Mouse (Mus musculus) hindbrain, embryonic 16.5 days (tissue): Measurements from ENCODE around the gene Arl15. TPM values are rescaled to one million over a fixed set of nuclear protein-coding genes. Genes with fewer than 3 reads are reported as not detected.

Source experiments
- ATAC-seq: fragments of 200-750 bp; cut with Nextera tagmentation; 2 replicates; pipeline ENCODE4 v1.8.0; 2017; ENCODE audit warnings: moderate TSS enrichment, moderate library complexity
- H3K27ac ChIP-seq: fragments of 300-500 bp; sonication (generic); 2 replicates; pipeline ENCODE4 v1.5.1; 2014; ENCODE audit warnings: low read depth, mild to moderate bottlenecking, control low read depth, low read length, moderate library complexity
- H3K27me3 ChIP-seq: fragments of 300-500 bp; sonication (generic); replicated peaks from 2 replicates; pipeline ENCODE4 v1.6.1; 2014; ENCODE audit warnings: low read length; ENCODE audit not compliant: control insufficient read depth, insufficient read depth
- H3K36me3 ChIP-seq: fragments of 300-500 bp; sonication (generic); 2 replicates; pipeline ENCODE4 v1.6.1; 2014; ENCODE audit warnings: mild to moderate bottlenecking, low read length, moderate library complexity, mixed read lengths; ENCODE audit not compliant: control insufficient read depth, insufficient read depth
- H3K4me1 ChIP-seq: fragments of 300-500 bp; sonication (generic); 2 replicates; pipeline ENCODE4 v1.6.1; 2014; ENCODE audit warnings: low read depth, low read length; ENCODE audit not compliant: control insufficient read depth, insufficient read depth
- H3K4me2 ChIP-seq: fragments of 300-500 bp; sonication (generic); 2 replicates; pipeline ENCODE4 v1.6.1; 2014; ENCODE audit warnings: mild to moderate bottlenecking, low read length, control low read depth, moderate library complexity
- H3K4me3 ChIP-seq: fragments of 300-500 bp; sonication (generic); 2 replicates; pipeline ENCODE4 v1.5.1; 2014; ENCODE audit warnings: mild to moderate bottlenecking, low read length, control low read depth, moderate library complexity
- H3K9ac ChIP-seq: fragments of 300-500 bp; sonication (generic); 2 replicates; pipeline ENCODE4 v1.6.1; 2014; ENCODE audit warnings: low read depth, mild to moderate bottlenecking, control low read depth, low read length, moderate library complexity
- H3K9me3 ChIP-seq: fragments of 300-500 bp; sonication (generic); 2 replicates; pipeline ENCODE4 v1.6.1; 2014; ENCODE audit warnings: mild to moderate bottlenecking, low read length, moderate library complexity; ENCODE audit not compliant: control insufficient read depth
- WGBS: fragments of 180-500 bp; shearing (Covaris S2); extraction: QIAGEN DNeasy Blood & Tissue Kit; methylation state at CpG from one replicate; pipeline ENCODE4 v1.1.7; 2014; 5-methylcytosine and 5-hydroxymethylcytosine counted together
- polyA plus RNA-seq: library from polyadenylated mRNA; unstranded; fragments of >200 nt; fragmentation: Nextera tagmentation; extraction: Ambion mirVana; gene quantifications from 2 replicates; pipeline ENCODE4 v1.2.1, GENCODE M21; 2015

The Arl15 gene
- polyA plus RNA-seq, 1 experiment from 2014 or later: 21.5 TPM

DNA sequence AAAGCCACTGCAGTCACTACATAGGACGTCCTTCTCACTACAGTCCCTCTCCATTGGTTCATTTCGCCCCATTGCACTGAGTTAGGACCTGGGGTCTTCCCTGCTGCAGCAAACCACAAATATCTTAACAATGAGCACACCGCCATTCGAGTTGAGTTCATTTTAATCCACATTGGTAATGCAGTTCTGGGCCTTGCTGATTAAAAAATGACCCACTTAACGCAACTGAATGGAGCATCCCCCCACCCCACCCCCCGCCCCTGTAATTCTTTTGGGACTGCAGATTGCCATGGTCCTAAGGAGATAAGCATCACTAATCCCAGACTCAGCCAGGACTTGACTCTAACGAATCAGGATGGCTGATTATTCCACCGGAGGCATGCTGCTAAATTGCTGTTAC, 280.2 kb downstream of the Arl15 start:
- no peak overlapping the region for H3K4me2 ChIP-seq
- WGBS: 28% methylated on average over 8 of the region's 8 CpGs
- ATAC-seq: no peak

DNA sequence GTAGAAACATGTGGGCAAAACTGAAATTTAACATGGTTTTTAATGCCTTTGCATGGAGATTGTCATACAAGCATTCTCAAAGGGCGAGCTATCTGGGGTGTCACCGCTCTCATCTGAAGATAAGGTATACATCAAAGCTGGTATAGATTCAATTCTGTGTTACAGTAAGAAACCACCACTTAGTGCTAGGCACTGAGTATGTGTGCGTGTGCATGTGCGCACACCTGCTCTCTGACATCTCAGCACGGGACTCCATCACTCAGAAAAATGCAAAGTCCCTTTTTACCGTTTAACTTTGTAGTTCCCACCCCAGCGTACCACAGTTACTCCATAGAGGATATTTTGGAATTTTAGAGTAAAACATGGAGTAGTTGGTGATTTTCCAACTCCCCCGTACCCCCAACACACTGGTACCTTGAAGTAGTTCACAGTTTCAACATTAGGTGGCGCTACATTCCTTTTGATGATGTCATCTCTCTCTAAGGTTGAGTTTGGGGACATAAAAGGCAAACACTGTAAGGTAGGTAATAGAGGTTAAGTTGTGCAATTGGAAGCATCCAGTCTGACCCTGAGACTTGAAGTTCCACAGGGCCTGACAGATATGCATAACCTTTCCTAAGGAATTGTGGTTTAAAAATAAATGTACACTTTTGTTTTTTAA, 281.5 kb downstream of the Arl15 start:
- no peaks in the 10 kb centered on the region for H3K36me3 ChIP-seq
- ATAC-seq: no peak
- H3K9me3 ChIP-seq: no peaks in the 10 kb centered on the region
- H3K27me3 ChIP-seq: no peaks in the 10 kb centered on the region
- peaks cover 7% of the 10 kb centered on the region for H3K4me1 ChIP-seq
- H3K9ac ChIP-seq: no peak overlapping the region
- no peak overlapping the region for H3K27ac ChIP-seq
- H3K4me2 ChIP-seq: no peak overlapping the region
- no peak overlapping the region for H3K4me3 ChIP-seq
- 68% methylated on average over 9 of the region's 9 CpGs for WGBS

More for the DNA sequence above, 280.2 kb downstream of the Arl15 start:
- Histone ChIP-seq H3K4me1 (peaks cover 7% of the 10 kb centered on the region), H3K27me3 (no peaks in the 10 kb centered on the region), H3K9me3 (no peaks in the 10 kb centered on the region), H3K9ac (no peak overlapping the region), H3K27ac (no peak overlapping the region), H3K36me3 (no peaks in the 10 kb centered on the region), H3K4me3 (no peak overlapping the region)

DNA sequence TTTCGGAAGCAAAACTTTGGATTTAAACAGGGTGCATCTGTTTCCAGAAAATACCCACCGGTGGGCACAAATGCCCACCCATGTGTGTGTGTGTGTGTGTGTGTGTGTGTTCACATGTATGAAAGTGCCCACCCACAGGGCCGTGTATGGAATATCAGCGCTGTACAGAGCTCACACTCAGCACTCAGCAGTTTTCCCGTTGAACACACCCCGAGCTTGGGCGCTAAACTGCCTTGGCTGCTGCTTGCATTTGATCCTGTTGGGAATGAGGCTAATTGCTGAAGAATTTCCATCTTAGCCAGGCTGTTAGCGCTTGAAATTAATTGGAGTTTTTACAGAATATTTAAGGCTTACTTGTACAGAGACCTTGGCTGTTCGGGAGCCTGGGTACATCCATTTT, 282.9 kb downstream of the Arl15 start:
- ATAC-seq: peak; percentile 47; the same call in 1 of the 2 replicates
- Histone ChIP-seq H3K9me3 (no peaks in the 10 kb centered on the region), H3K4me3 (no peak overlapping the region), H3K9ac (no peak overlapping the region), H3K4me1 (peaks cover 7% of the 10 kb centered on the region), H3K27me3 (no peaks in the 10 kb centered on the region), H3K27ac (no peak overlapping the region), H3K4me2 (no peak overlapping the region), H3K36me3 (no peaks in the 10 kb centered on the region)
- WGBS: 63% methylated on average over 9 of the region's 9 CpGs

DNA sequence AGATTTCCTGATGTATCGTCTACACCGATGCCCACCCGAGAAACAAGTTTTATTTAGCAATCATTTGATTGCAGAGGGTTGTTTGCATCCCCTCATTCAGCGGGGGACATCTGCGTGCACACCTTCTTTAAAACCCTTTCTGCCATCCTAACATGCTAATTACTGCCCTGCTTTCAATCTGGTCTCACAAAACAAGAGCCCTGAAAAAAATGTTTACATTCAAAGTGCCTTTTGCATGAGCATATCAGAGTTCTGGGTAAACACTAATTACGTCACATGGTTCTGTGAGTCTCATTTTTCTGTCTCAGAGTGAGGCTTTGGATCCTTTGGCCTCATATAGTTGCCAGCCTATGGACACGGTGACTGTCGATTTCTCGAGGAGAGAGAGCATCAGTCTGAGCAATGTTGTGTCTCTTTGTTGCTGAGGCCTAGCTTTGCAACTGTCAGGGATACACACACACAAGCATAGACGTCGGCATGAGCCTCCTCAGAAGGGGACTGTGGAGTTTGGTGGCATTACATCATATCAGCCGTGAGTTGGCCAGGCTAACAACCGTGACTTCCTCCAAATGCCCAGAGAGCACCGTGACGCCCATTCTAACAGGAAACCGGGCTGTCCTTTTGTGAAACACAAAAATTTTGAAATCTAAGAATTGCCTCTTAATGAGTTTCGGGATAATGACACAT, 283.4 kb downstream of the Arl15 start:
- H3K4me2 ChIP-seq: no peak overlapping the region
- peaks cover 7% of the 10 kb centered on the region for H3K4me1 ChIP-seq
- no peak overlapping the region for H3K27ac ChIP-seq
- 0 out of 2 replicates have a peak overlapping the region, but pooled peaks have one; percentile 19 for H3K9ac ChIP-seq
- no peaks in the 10 kb centered on the region for H3K27me3 ChIP-seq
- H3K36me3 ChIP-seq: no peaks in the 10 kb centered on the region
- 39% methylated on average over 17 of the region's 17 CpGs for WGBS
- no peak overlapping the region for H3K4me3 ChIP-seq
- peak; percentile 61 for ATAC-seq
- H3K9me3 ChIP-seq: no peaks in the 10 kb centered on the region

DNA sequence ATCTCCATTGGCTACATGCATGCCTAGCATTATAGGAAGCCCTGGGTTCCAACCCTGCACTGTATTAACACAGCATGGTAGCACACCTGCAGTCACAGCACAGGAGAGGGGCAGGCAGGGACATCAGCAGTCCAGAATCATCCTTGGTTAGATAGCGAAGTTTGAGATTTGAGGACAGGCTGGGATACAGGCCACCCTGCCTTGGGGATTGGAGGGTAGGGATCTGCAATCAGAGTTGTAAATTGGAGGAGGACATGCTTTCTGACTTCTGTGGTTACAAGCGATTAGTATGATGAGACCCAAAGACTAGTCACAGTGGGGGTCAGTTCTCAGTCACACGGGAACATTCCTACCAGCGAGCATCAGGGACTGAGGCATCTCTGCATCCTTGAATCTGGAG, 284.5 kb downstream of the Arl15 start:
- Histone ChIP-seq H3K36me3 (no peaks in the 10 kb centered on the region), H3K4me1 (peaks cover 7% of the 10 kb centered on the region), H3K4me2 (no peak overlapping the region), H3K9me3 (no peaks in the 10 kb centered on the region), H3K27me3 (no peaks in the 10 kb centered on the region), H3K4me3 (no peak overlapping the region), H3K27ac (no peak overlapping the region), H3K9ac (no peak overlapping the region)
- WGBS: 77% methylated on average over 4 of the region's 4 CpGs
- no peak for ATAC-seq

DNA sequence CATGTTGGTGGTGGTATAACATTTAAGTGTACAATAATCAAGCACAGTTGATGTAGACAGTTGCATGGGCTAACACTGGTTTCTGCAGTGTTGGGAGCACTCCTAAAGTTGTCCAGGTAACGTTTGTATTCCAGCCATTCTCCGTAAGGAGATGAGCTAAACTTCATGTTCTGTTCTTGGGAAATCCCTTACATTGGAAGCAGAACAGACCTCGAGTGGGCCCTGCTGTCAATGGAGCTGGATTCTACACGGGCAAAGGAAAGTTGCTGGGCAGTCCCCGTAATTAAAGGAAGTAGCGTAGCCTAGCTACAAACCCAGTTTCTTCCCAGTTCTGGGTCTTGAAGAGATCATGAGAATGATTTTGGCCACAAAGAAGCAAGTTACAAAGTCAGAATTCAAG, 285.4 kb downstream of the Arl15 start:
- 91% methylated on average over 6 of the region's 6 CpGs for WGBS
- no peaks in the 10 kb centered on the region for H3K9me3 ChIP-seq

DNA sequence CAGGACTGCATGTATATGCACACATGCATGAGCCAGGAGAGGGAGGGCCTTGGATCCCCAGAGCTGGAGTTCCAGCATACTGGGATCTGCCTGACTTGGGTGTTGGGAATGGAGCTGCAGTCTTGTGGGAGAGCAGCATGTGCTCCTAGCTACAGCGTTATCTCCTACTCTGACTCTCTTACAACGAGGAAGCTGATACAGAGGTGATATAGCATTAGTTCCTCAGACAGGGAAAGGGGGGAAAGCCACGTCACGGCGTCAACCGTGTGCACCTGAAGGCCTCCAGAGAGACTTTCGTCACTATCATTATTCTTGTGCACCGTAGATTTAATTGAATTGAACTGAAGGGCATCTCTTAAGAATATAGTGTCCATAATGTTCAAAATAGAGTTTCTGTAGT, 286.2 kb downstream of the Arl15 start:
- Histone ChIP-seq H3K9ac (no peak overlapping the region), H3K27ac (no peak overlapping the region)
- WGBS: 82% methylated on average over 8 of the region's 8 CpGs

More for the DNA sequence above, 285.4 kb downstream of the Arl15 start:
- no peak overlapping the region for H3K4me2 ChIP-seq
- H3K36me3 ChIP-seq: no peaks in the 10 kb centered on the region
- no peak overlapping the region for H3K4me3 ChIP-seq
- H3K27me3 ChIP-seq: no peaks in the 10 kb centered on the region
- no peak for ATAC-seq
- H3K27ac ChIP-seq: no peak overlapping the region
- no peak overlapping the region for H3K9ac ChIP-seq
- H3K4me1 ChIP-seq: peaks cover 7% of the 10 kb centered on the region

DNA sequence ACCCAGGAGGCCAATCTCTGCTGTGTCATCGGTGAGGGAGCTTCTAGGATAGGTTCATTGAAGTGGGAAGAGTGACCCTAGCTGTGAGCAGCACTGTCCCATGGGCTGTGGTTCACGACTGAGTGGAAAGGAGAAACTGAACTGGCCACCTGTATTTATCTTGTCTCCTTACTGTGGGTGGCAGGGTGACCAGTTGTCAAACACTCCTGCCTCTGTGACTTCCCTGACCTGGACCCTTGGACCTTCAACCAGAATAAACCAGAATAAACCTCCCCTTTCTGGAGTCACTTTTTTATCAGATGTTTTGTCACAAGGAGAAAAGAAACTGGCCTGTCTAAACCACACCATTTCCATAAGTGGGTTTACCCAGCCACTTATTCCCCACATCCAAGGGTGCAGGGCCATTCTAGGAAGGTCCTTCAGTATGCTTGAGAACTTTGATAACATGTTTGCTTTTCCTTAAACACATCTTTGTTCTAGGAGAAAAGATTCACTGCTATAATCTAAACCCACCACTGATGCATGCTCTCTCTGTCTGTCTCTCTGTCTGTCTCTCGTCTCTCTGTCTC, 289.3 kb downstream of the Arl15 start:
- no peak overlapping the region for H3K4me2 ChIP-seq
- no peaks in the 10 kb centered on the region for H3K36me3 ChIP-seq
- no peak overlapping the region for H3K9ac ChIP-seq
- H3K27ac ChIP-seq: no peak overlapping the region
- H3K27me3 ChIP-seq: no peaks in the 10 kb centered on the region
- no peaks in the 10 kb centered on the region for H3K4me1 ChIP-seq
- H3K9me3 ChIP-seq: no peaks in the 10 kb centered on the region
- no peak for ATAC-seq
- 79% methylated on average over 3 of the region's 3 CpGs for WGBS
- H3K4me3 ChIP-seq: no peak overlapping the region

More for the DNA sequence above, 286.2 kb downstream of the Arl15 start:
- ATAC-seq: no peak
- H3K27me3 ChIP-seq: no peaks in the 10 kb centered on the region
- H3K4me1 ChIP-seq: peaks cover 7% of the 10 kb centered on the region
- no peak overlapping the region for H3K4me3 ChIP-seq
- H3K9me3 ChIP-seq: no peaks in the 10 kb centered on the region
- H3K36me3 ChIP-seq: no peaks in the 10 kb centered on the region
- H3K4me2 ChIP-seq: no peak overlapping the region

DNA sequence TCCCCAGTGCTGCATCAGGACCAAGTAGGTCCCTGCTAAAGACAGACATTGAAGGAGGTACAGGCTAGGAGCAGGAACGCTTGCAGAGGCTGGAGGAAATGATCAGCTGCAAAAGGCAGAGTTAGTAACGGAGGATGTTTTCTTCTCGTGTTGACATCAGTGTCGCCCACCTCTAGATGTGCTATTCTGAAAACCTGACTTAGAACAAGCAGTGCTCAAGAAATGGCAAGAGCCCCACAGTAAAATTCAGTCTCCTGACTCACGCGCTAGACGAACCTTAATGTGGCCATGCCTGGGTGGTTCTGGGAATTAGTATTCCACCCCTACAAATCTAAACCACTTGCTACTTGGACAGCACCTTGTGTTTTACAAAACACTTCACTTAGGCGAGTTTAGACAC, 291.1 kb downstream of the Arl15 start:
- no peaks in the 10 kb centered on the region for H3K36me3 ChIP-seq
- no peaks in the 10 kb centered on the region for H3K4me1 ChIP-seq
- no peaks in the 10 kb centered on the region for H3K9me3 ChIP-seq
- no peak overlapping the region for H3K9ac ChIP-seq
- no peak for ATAC-seq
- no peak overlapping the region for H3K4me2 ChIP-seq
- H3K4me3 ChIP-seq: no peak overlapping the region
- WGBS: 84% methylated on average over 8 of the region's 8 CpGs
- H3K27ac ChIP-seq: no peak overlapping the region
- no peaks in the 10 kb centered on the region for H3K27me3 ChIP-seq
